Mouse (Mus musculus) heart, adult 2 months (tissue): ENCODE data around the gene Atrn.

Experiments
- CTCF ChIP-seq: fragments of 200-600 bp; IDR thresholded peaks from 2 replicates; pipeline ENCODE4 v1.8.1; 2022; ENCODE audit warnings: antibody characterized with exemption, mild to moderate bottlenecking, moderate library complexity
- POLR2A ChIP-seq: fragments of 200-500 bp; IDR thresholded peaks from 2 replicates; pipeline ENCODE4 v1.6.1; 2011; ENCODE audit warnings: mild to moderate bottlenecking, low read depth, low read length, control low read depth; ENCODE audit not compliant: insufficient read depth

DNA sequence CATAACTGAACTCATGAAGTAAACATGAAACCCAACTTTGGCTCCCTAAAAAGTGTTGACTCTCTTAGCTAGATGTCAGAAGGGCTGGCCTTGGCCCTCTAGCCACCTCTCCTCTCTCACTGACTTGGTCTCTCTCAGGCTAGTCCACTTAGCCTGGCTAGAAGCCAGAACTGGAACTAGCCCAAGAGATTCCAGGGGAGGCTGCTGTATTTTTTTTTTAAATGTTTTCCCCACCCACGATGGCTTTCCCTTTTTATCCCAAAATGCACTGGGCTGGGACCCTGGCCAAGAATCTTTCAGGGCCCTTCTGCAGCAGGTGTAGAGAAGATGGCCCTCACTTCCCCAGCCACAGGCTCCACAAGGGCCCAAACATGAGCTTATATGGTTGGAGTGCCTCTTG, 153.1 kb downstream of the Atrn start:
- TF ChIP-seq POLR2A: no peak
- TF ChIP-seq CTCF: no peak
